Mouse (Mus musculus) 3T3-L1 (cell line): ENCODE measurements at regions not wholly inside any gene's neighbourhood (a gene's known extent, or its start where the extent isn't known, plus 50 kb on each side); places are given as distances from the start of the nearest gene placed in this dataset.

Source experiments
- DNase-seq: peaks from one replicate; pipeline ENCODE4 v3.0.0-alpha.2; 2015; ENCODE audit warnings: low read depth, low spot score

- DNase-seq, result no peak
Observed at GRCm38 (mm10) chr16:90614137-90614536, 113.1 kb downstream of the Mis18a start.

GRCm38 (mm10) chr16:90610097-90610808 lies 117.0 kb downstream of the Mis18a start:
- no peak for DNase-seq

- no peak for DNase-seq
Observed at GRCm38 (mm10) chr16:90599329-90599870, 127.8 kb downstream of the Mis18a start.

- DNase-seq, result no peak
Observed at GRCm38 (mm10) chr16:90598727-90599126, 128.5 kb downstream of the Mis18a start.

GRCm38 (mm10) chr16:90592721-90593481 lies 134.3 kb downstream of the Mis18a start:
- DNase-seq, result no peak

GRCm38 (mm10) chr16:90585171-90585570 lies 142.0 kb downstream of the Mis18a start:
- no peak for DNase-seq

GRCm38 (mm10) chr16:90580411-90580810 lies 146.8 kb downstream of the Mis18a start:
- no peak for DNase-seq

GRCm38 (mm10) chr16:90571107-90571506 lies 156.1 kb downstream of the Mis18a start:
- DNase-seq, result no peak

GRCm38 (mm10) chr16:90569826-90570225 lies 157.4 kb downstream of the Mis18a start:
- DNase-seq, result no peak

- peak; percentile 64 for DNase-seq
Observed at GRCm38 (mm10) chr16:90565182-90565581, 162.0 kb downstream of the Mis18a start.

- DNase-seq, result no peak
Observed at GRCm38 (mm10) chr16:90553120-90553519, 167.3 kb downstream of the Hunk start.

- no peak for DNase-seq
Observed at GRCm38 (mm10) chr16:90551041-90551440, 165.2 kb downstream of the Hunk start.

- no peak for DNase-seq
Observed at GRCm38 (mm10) chr16:90550058-90550795, 164.4 kb downstream of the Hunk start.
